Mouse (Mus musculus) liver, embryonic 14.5 days (tissue): ENCODE results near the gene Zpbp2. TPM values are rescaled to one million over a fixed set of nuclear protein-coding genes. Genes with fewer than 3 reads are reported as not detected.
A peak's percentile ranks its signal among the peaks of the same experiment; 100 is the strongest.

Experiments used
- ATAC-seq: fragments of 200-750 bp; cut with Nextera tagmentation; 2 replicates; pipeline ENCODE4 v1.8.0; 2017; ENCODE audit warnings: moderate number of reproducible peaks, mild to moderate bottlenecking, moderate library complexity; ENCODE audit not compliant: insufficient read depth
- DNase-seq, 3 experiments: peaks; one replicate each; pipeline ENCODE4 v3.0.0-alpha.2; 2012 to 2013; ENCODE audit warnings: low read depth in 3 of 3, low spot score in 3 of 3
- H3K27ac ChIP-seq: fragments of 300-500 bp; sonication (generic); 2 replicates; pipeline ENCODE4 v1.5.1; 2014; ENCODE audit warnings: moderate library complexity, mild to moderate bottlenecking, control low read depth, inconsistent platforms
- H3K27me3 ChIP-seq: fragments of 300-500 bp; sonication (generic); 2 replicates; pipeline ENCODE4 v1.6.1; 2014; ENCODE audit warnings: mild to moderate bottlenecking, low read length, moderate library complexity; ENCODE audit not compliant: control insufficient read depth, insufficient read depth
- H3K36me3 ChIP-seq: fragments of 300-500 bp; sonication (generic); replicated peaks from 2 replicates; pipeline ENCODE4 v1.6.1; 2014; ENCODE audit warnings: low read depth; ENCODE audit not compliant: control insufficient read depth, insufficient read depth
- H3K4me1 ChIP-seq, 2 experiments: fragments of 200-500 bp in 1 of 2; fragments of 300-500 bp in 1 of 2; sonication (generic) in 1 of 2; replicated peaks; 2 replicates each; pipeline ENCODE4 v1.6.1; 2012 to 2014; ENCODE audit warnings: antibody characterized with exemption in 1 of 2, inconsistent platforms in 1 of 2, low read length in 1 of 2; ENCODE audit not compliant: control insufficient read depth in 2 of 2, insufficient read depth in 2 of 2
- H3K4me2 ChIP-seq: fragments of 300-500 bp; sonication (generic); 2 replicates; pipeline ENCODE4 v1.6.1; 2014; ENCODE audit warnings: low read depth, mild to moderate bottlenecking, control low read depth, moderate library complexity
- H3K4me3 ChIP-seq, 2 experiments: fragments of 200-500 bp in 1 of 2; fragments of 300-500 bp in 1 of 2; sonication (generic) in 1 of 2; 2 replicates each; pipeline ENCODE4 v1.5.1; 2012 to 2014; ENCODE audit warnings: low read depth in 2 of 2, low read length in 2 of 2, mild to moderate bottlenecking in 2 of 2, control low read depth in 1 of 2, inconsistent platforms in 1 of 2, moderate library complexity in 1 of 2; ENCODE audit not compliant: insufficient read depth in 1 of 2
- H3K9ac ChIP-seq: fragments of 300-500 bp; sonication (generic); replicated peaks from 2 replicates; pipeline ENCODE4 v1.6.1; 2014; ENCODE audit warnings: mild to moderate bottlenecking, control low read depth, moderate library complexity
- H3K9me3 ChIP-seq: fragments of 300-500 bp; sonication (generic); 2 replicates; pipeline ENCODE4 v1.6.1; 2016; ENCODE audit warnings: low read length, mixed read lengths; ENCODE audit not compliant: control insufficient read depth
- CTCF ChIP-seq: IDR thresholded peaks from 2 replicates; pipeline ENCODE4 v1.5.1; 2016; ENCODE audit warnings: antibody characterized with exemption, low read depth, control low read depth
- EP300 ChIP-seq: IDR thresholded peaks from 2 replicates; pipeline ENCODE4 v1.6.1; 2016; ENCODE audit warnings: antibody characterized with exemption, low read depth
- WGBS: fragments of 180-500 bp; shearing (Covaris S2); extraction: QIAGEN DNeasy Blood & Tissue Kit; methylation state at CpG from one replicate; pipeline ENCODE4 v1.1.7; 2014; ENCODE audit not compliant: insufficient replicate concordance; 5-methylcytosine and 5-hydroxymethylcytosine counted together
- polyA plus RNA-seq, 2 experiments: library from polyadenylated mRNA; depleted of rRNA in 1 of 2; stranded (reverse) in 1 of 2; unstranded in 1 of 2; fragments of >200 nt; fragmentation: Nextera tagmentation in 1 of 2; extraction: Ambion mirVana in 1 of 2; gene quantifications; 2 replicates each; pipeline versions ENCODE4 v1.2.1 to v1.2.3; 2012 to 2014

Zpbp2 gene
- polyA plus RNA-seq, 2 experiments: 0.44 to 0.76 TPM

DNA sequence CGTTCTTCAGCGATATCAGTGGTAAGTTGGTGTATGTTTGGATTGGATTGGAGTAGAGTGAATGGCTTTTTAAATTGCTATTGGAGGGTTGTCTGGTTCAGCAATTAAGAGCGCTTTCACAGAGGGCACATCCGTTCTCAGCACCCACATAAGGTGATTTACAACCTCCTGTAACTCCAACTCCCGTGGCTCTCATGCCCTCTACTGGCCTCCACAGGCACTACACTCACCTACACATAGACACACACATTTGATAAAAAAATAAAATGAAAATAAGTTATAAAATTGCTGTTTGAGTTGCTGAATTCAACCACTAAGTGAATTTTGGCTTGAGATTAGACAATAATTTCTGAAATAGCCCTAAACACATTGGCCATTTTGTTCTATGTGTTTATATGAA, 10.6 kb upstream of the Zpbp2 start:
- no peaks in the 10 kb centered on the region for H3K36me3 ChIP-seq
- no peak overlapping the region for H3K27ac ChIP-seq
- 65% methylated on average over 5 of the region's 5 CpGs for WGBS
- peaks cover 27% of the 10 kb centered on the region for H3K27me3 ChIP-seq
- no peak overlapping the region for H3K4me2 ChIP-seq
- no peak overlapping the region for H3K9ac ChIP-seq
- DNase-seq: no peak
- H3K4me1 ChIP-seq: no peaks in the 10 kb centered on the region
- no peak for TF ChIP-seq EP300
- TF ChIP-seq CTCF: peak; percentile 62
- no peaks in the 10 kb centered on the region; the same call in 1 of the 2 replicates for H3K9me3 ChIP-seq
- ATAC-seq: no peak
- no peak overlapping the region for H3K4me3 ChIP-seq

DNA sequence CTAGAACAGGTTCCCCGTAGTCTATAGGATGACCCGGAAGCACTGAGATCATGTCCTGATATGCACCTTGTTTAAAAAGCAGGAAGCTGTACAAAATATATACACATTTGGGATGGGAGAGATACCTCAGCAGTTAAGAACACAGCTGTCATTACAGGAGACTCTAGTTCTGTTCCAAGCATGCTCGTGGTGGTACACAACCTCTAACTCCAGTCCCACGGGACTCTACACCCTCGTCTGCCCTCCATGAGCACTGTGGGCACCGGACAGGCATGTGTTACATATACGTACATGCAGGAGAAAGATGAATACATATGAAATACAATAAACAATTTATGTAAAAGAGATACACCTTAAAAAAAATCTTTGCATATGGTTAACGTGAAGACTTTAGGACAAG, 8.3 kb upstream of the Zpbp2 start:
- TF ChIP-seq EP300: no peak
- TF ChIP-seq CTCF: no peak
- no peak overlapping the region for H3K4me2 ChIP-seq
- H3K4me3 ChIP-seq: no peak overlapping the region
- no peak for ATAC-seq
- no peak overlapping the region for H3K27ac ChIP-seq
- H3K9ac ChIP-seq: no peak overlapping the region
- H3K36me3 ChIP-seq: no peaks in the 10 kb centered on the region
- no peaks in the 10 kb centered on the region for H3K4me1 ChIP-seq
- DNase-seq: no peak
- H3K27me3 ChIP-seq: peaks cover 50% of the 10 kb centered on the region
- H3K9me3 ChIP-seq: no peaks in the 10 kb centered on the region; the same call in 1 of the 2 replicates
- 58% methylated on average over 8 of the region's 8 CpGs for WGBS

DNA sequence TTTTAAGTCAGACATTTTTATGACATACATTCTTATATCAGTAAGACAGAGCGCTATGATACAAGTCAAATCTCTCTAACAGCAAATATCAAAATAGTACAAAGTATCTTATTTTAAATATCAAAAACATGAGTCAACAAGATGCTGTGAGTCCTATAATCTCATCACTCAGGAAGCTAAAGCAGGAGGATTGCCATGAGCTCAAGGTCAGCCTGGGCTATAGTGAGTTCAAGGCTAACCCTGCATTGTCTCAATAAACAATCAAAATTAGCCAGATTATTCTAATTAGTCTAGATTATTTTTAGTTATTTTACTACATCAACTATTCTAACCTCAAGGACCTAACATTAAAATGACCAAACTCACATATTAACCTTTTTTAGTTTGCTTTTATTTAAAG, 7.5 kb upstream of the Zpbp2 start:
- no peaks in the 10 kb centered on the region for H3K4me1 ChIP-seq
- H3K4me2 ChIP-seq: no peak overlapping the region
- WGBS: 54% methylated on average over 1 of the region's 1 CpGs
- H3K27me3 ChIP-seq: peaks cover 58% of the 10 kb centered on the region
- no peak for TF ChIP-seq CTCF
- TF ChIP-seq EP300: no peak
- no peaks in the 10 kb centered on the region; the same call in 1 of the 2 replicates for H3K9me3 ChIP-seq
- no peak overlapping the region for H3K4me3 ChIP-seq
- DNase-seq: no peak
- ATAC-seq: no peak
- H3K9ac ChIP-seq: no peak overlapping the region
- no peaks in the 10 kb centered on the region for H3K36me3 ChIP-seq
- no peak overlapping the region for H3K27ac ChIP-seq

DNA sequence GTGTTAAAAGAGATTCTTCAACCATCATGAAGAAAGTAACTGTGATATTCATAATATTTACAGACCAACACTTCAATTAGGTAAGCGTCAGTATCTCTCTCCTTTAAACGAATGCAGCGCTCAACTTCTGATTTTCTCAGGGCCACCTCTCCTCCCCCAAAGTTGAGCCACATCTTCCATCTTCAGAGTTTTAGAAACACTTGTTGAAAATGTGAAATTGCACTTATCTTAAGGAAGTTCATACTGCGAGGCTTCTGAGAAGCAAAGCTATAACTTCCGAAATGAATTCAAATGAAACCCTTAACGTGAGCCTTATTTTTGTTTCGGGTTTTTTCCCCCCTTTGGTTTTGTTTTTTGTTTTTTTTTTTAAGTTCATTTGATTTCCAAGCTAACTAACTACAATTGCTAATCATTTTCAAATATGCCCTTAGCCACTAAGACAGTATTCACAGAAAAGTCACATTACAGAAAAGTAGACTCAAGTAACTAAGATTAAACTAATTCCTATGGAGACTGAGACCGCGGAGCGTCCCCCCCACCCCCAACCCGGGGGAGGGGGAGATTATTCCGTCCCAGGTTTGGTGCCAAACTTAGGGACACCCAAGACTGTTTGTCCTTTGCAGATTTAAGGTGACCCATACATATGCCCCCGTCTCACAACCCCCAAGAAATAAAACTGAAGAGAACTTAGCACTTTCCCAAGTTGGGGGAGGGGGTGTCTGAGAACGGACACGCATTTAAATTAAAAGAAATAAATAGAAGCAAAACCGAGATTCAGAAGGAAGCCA, 5.8 kb upstream of the Zpbp2 start:
- TF ChIP-seq EP300 (no peak), CTCF (no peak)
- Histone ChIP-seq H3K4me1 (no peaks in the 10 kb centered on the region; a peak in 1 of 4 replicates), H3K4me3 (peak overlapping the region in 1 of 2 experiments; percentile 17; a peak in 2 of 4 replicates), H3K27ac (no peak overlapping the region), H3K9ac (no peak overlapping the region), H3K4me2 (peak overlapping the region; percentile 41; the same call in 1 of the 2 replicates), H3K9me3 (no peaks in the 10 kb centered on the region; the same call in 1 of the 2 replicates), H3K27me3 (peaks cover 75% of the 10 kb centered on the region), H3K36me3 (no peaks in the 10 kb centered on the region)
- no peak for ATAC-seq
- WGBS: 3% methylated on average over 16 of the region's 16 CpGs
- no peak for DNase-seq

DNA sequence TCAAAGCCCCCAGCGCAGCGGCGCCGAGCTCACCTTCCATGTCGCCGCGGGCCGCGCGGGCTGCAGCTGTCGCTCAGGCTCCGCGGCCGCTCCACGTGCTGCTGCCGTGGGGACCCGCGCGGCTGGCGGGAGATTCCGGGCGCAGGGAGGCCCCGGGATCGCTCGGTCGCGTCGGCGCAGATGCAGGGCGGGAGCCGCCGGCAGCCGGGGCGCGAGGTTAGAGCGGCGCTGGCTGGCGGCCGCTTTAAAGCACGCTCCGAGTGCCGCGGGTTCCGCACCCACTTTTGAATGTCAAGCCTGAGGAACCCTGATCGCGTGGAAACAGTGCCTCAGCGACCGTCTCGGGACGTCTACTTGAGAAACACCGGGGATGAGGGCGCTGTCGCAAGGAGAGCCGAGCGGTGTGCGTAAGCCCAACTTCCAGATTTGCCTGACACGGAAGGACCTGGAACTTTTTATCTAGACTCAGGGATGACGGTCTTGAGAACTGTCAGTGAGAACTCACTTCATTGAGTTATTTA, 5.1 kb upstream of the Zpbp2 start, which contains the start of gene Ikzf3:
Gene Ikzf3 (minus strand): TSS at position 321 of the 521 bp plus-strand sequence.
- H3K4me1 ChIP-seq: peaks cover 5 to 6% of the 10 kb centered on the region in 2 experiments
- H3K4me3 ChIP-seq: peak within 1 kb of the TSS in 1 of 2 experiments; percentile 17; a peak in 2 of 4 replicates
- no peaks in the 10 kb centered on the region for H3K36me3 ChIP-seq
- TF ChIP-seq CTCF (no peak), EP300 (no peak)
- ATAC-seq (no peak), DNase-seq (no peak)
- peak within 1 kb of the TSS; percentile 41; the same call in 1 of the 2 replicates for H3K4me2 ChIP-seq
- no peak within 1 kb of the TSS for H3K9ac ChIP-seq
- WGBS: 2% methylated on average over 55 of the region's 58 CpGs
- peaks cover 80% of the 10 kb centered on the region for H3K27me3 ChIP-seq
- no peaks in the 10 kb centered on the region for H3K9me3 ChIP-seq
- H3K27ac ChIP-seq: no peak within 1 kb of the TSS
